Mouse (Mus musculus) lung, postnatal 36 days (tissue): ENCODE measurements at regions not wholly inside any gene's neighbourhood (a gene's known extent, or its start where the extent isn't known, plus 50 kb on each side); places are given as distances from the start of the nearest gene placed in this dataset.

Experiments used
- DNase-seq: peaks from one replicate; pipeline ENCODE4 v3.0.0; 2022; ENCODE audit warnings: mixed read lengths

DNA sequence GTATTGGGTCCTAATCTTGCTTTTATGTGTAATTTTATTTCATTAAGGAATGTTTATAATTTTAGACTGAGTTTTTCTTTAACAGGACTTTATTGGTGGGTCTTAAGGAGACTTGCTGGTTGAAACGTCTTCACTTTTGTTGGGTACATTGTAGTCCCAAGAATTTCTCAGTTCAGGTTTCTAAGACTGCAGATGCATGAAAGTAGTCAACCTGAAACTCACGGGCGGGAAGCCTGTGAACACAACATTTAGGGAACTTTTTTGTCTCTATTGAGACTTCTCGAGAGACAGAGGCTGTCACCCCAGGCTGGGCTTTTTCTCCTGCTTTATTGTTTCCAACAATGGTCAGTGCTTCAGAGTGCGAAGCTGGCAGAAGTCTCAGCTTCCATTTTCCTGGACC is 152.5 kb upstream of the Ankrd55 start:
- no peak for DNase-seq

DNA sequence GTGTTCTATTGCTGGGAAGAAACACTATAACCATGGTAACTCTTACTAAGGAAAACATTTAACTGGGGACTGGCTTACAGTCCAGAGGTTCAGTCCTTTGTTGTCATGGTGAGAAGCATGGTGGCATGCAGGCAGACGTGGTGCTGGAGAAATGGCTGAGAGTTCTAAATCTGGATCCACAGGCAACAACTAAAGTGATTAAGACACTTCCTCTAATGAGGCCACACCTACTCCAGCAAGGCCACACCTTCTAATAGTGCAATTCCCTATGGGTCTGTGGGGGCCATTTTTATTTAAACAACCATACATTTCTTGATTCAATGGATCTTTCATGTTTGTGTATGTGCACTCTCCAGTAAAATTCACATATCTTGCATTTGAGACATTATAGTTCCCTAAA is 151.4 kb upstream of the Ankrd55 start:
- DNase-seq, result no peak

DNA sequence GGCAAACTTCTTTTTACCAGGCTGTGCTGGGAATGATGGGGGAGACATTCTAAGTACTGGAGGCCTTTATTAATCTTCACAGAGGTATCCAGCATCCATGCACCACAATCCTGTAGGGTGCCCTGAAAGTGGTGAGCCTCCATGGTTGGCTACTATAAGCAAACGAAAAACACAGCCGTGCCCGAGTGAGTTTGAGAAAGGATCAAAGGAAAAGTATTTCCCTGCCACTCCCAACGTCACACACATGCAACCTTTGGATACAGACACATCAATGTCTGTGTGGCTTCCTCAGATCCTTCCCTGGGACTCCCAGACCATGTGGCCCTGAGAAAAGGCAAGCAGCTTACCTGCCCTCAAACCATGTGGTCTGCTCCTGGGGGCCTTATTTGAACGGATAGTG is 147.4 kb upstream of the Ankrd55 start:
- no peak for DNase-seq

DNA sequence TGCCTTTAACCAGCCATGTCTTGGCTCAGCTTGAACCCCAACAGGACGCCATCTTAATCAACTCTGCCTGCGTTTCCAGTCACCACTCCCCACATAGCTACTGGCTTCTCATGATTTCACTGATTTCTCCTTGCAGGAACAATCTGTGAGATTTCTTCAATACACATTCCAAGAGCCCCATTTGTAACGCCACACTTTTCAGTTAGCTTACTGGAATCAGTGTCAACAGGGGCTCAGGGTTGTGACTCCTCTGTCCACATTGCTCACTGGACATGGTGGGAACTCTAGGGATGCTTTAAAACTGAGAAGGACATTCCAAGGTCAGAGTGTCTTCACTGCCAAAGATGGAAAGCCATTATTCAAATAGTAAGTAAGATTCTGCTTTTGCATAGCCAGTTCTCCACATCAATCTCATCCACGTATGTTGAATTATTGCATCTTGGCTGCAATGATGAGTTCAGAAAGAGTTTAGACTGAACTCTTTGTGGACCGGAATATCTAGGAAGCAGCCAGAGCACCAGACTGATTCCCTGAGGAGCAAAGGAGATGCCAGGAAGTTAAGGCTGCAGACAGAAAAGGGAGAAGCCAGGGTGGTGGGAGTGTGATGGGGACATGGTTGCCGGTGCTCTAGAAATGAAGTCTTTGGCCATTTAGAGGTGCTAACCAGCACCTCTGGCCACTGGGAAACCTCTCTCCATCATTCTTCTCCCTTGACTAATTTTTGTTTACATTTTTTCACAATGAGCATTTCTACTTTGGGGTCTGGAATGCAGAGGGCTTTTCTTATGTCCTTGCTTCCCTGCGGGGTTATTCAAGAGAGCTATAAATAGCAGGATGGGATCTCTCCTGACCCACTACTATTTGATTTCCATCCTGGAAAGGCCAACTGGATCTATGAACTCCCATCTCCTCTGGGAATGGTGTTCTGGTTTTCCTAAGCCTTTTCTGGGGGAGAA is 143.6 kb upstream of the Ankrd55 start:
- no peak for DNase-seq

DNA sequence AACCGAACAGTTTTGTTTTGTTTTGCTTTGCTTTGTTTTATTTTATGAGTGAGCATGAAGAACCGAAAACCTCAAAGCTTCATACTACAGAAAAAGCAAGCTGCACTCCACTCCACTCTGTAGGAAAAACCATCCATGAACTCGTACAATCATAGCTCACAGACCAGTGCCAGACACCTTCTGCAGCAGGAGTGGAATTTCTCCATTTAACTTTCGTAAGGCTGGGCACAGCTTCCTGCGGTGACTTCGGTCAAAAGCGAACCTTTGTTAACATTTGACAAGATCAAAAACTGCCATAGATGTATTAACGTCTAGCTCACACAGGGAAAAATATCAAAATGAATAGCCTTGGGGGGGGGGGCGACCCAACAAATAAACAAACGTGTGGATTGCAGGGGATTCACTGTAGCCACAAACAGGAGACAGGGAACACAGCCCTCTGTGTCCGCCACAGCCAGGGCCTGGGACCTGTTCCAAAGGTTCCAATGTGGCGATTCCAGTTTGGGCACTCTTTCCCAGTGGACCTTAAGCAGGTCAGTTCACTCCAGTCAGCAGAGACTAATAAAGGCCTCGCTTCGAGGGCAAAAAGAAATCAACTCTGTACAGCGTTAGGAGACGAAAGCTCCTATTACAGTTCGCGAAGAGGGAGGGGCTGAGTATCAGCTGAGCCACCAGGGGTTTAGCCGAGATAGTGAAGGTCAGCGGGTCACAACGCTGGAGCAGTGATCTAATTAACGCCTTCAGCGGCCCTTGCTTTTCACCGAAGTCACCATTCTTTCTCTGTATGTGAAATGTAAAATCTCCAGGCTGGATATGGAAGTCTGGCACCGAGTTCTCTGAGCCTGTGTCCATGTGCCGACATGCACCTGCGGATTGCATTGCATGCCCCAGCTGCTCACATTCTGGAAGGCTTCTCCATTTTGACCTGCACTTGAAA is 135.4 kb upstream of the Ankrd55 start:
- peak; percentile 78 for DNase-seq

DNA sequence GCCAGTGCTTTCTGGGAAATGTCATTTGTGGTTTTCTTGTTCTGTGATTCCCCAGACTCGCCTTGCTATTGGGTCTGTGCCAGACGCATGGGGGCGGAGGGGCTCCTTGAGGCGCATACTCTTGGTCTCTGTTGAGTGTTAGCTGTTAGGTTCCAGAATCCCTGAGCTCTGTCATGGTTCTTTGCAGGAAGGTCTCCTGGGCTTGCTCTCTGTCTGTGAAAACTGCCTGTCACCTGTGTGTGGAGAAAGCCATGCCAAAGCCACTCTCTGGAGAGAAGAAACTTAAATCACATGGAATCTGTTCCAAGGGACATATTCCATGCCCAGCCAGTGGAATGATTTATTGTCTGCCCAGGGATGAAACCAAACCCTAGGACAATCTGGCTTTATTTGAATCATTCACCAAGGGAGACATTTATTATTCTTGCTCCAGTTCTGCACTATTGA is 134.5 kb upstream of the Ankrd55 start:
- DNase-seq, result no peak

DNA sequence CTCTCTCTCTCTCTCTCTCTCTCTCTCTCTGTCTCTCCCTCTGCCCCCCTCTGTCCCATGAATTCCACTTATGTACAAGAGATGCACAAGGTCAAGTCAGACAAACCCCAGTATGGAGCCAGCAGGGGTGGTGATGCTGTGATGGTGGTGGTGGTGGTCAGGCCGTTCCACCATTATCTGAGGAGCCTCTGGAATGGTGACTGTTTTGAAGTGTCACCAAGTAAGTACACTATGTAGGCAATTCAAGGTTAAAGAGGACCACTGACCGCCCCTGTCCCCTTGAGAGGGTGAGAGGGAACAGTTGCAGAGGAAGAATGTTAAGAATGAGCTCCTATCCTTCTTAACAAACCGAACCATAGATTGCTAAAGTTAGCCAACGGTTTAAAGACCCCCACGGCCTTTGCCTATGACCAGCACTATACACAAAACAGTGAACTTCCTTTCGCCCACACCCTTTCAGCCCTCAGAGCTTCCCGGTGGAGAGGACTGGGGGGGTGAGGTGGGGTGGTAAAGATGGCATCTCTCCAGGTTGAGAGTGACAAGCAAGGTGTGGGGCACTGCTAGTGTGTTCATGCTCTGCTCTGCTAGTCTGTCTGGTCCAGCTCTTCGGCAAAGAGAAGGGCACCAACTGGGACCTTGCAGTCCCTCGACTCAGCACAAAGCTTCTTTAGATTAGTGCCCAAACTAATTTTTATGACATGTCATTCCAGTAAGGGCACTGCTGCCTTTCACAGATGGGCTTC is 128.7 kb upstream of the Ankrd55 start:
- no peak for DNase-seq

DNA sequence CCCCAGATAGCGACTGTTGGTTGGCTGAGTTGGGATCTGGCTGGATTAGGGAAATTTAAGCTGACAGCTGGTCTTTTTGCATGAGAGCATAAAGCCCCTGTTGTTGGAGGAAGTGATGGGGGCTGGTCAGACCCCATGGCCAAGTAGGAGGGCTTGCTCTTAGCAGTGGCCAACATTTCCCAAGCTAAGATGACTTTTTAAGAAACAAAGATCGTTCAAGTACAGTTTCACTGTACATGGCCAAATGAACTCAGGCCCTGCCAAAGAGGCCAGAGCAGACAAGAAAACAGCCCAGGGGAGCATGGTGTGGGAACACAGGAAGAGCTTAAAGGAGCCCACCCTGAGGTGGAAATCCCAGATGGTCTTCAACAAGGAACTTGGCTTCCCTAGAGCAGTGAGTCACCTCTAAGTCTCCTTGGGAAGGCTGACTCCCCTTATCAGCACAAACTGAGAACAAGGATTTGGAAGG is 128.0 kb upstream of the Ankrd55 start:
- no peak for DNase-seq

- no peak for DNase-seq
Measured at GRCm38 (mm10) chr13:112160726-112161125, 127.5 kb upstream of the Ankrd55 start.

GRCm38 (mm10) chr13:112161886-112162285 is 126.4 kb upstream of the Ankrd55 start:
- no peak for DNase-seq

DNA sequence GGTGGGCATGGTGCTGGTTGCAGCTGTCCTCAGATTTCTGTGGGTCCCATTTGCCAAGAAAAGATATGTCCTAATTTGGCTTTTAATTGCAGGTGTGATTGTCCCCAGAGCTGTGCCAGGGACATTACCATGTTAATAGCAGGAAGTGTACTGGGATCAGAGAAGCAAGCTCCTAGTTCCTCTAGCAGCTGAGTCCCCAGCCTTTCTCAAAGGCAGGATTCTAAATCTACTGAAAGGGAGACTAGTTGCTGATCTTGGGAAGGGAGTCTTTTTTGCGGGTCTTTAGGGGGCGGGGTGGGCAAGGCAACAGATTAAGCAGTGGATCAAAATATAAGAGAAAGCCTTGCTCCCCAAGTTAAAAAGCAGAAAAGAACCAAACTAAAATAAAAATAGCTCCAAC is 122.3 kb upstream of the Ankrd55 start:
- DNase-seq, result no peak

- DNase-seq, result no peak
Measured at GRCm38 (mm10) chr13:112166338-112166802, 121.9 kb upstream of the Ankrd55 start.

DNA sequence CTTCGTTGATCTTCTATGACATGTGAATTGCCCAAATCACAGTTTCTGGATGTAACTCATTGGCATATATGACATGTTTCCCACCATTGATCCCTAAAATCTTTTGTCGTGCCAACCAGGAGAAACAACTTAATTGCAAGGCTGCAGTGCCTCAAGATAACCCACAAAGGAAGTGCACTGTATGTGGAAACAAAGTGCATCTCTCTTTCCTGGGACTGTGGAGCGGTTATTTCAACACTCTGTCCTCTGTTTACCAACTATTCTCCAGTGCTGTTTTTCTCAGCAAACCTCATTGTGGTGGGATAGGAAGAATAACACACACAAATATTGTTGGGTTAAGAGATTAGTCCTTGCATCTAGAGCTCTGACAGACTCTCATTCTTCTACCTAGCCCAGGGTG is 119.8 kb upstream of the Ankrd55 start:
- DNase-seq, result no peak

DNA sequence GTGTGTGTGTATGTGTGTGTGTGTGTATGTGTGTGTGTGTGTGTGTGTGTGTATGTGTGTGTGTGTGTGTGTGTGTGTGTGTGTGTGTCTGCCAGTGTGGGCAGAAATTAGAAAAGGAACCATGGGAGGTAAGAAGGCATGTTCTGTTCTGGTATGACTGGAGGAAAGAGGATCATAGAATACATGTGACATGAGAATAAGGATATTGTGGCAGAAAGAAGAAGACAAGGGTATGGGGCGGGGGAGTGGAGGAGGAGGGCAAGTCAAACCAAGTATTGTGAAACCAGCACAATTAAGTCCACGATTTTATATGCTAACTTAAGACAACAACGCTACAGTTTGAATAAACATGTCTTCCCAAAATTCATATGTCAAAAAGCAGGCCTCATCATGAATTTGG is 117.4 kb upstream of the Ankrd55 start:
- DNase-seq, result no peak

DNA sequence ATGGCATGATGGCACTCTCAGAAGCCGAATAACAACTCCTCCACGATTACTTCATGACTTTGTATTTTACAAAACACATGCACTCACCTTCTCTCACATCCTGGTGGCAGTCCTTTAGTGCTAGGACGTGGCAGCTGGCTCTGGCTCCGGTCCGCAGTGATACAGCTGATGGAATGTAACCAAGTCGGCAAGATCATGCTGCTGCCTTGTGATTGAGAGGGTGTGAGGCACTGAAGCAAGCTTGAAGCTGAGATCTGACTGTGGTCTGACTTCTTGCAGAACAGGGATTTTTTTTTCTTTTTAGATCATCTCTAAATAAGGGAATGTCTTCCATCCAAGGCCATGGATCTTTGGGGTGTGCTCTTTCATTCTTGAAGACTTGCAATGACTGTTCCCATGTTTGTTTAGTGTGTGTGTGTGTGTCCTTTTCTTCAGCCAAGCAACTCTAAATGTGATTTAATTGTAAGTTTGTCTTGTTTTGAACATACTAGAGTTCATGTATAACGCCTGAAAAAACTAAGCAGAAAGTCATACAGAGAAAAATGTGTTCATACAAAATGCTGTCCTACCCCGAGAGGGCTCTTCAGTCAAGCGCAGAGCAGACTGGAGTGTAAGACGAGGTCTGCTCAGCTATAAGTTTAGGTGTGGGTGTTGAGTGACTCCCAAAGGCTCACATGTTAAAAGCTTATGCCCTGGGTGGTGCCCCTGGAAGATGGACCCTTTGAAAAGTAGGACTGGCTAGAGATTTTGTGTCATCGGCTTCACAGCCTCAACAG is 116.1 kb upstream of the Ankrd55 start:
- DNase-seq, result peak; percentile 66

- no peak for DNase-seq
Measured at GRCm38 (mm10) chr13:112173973-112174372, 114.3 kb upstream of the Ankrd55 start.

- no peak for DNase-seq
Measured at GRCm38 (mm10) chr13:112178031-112178430, 110.2 kb upstream of the Ankrd55 start.

GRCm38 (mm10) chr13:112183996-112184395 is 104.3 kb upstream of the Ankrd55 start:
- DNase-seq, result no peak

GRCm38 (mm10) chr13:112185116-112185515 is 103.1 kb upstream of the Ankrd55 start:
- DNase-seq, result no peak

DNA sequence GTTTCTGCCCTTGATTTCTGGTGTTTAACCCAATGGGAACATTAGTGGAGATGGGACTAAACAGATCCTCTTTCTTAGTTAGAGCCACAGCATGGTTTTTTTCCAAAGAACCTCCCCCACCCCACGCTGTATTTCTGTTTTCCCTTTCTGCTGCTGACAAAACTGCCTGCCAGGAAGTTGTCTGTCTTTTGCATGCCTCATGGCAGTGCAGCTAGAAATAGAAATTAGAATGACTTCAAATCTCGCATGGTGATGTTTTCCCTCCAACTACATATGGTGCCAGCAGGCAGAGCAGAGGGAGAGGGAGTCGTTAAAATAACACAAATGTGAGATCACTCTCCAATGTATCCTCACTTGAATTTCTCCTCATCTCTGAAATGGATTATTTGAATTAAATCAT is 101.0 kb upstream of the Ankrd55 start:
- DNase-seq, result no peak

DNA sequence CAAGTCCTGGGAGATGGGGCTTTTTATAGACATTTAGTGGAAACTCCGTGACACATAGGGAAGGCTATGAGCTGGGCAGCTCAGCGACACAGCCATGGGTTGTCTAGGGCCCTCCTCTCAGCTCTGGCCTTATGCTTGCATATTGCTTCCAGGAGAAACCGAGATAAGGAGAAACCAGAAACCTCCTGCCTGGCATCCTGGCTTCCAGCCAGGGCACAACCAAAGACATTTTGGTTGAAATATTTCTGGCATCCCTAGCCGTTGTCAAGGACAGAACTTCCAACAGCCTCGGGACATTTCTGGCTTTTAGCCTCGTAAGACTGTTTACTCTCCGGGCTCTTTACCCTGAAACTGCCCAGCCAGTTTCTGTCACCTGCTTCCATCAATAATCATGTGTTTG is 99.9 kb upstream of the Ankrd55 start:
- peak; percentile 78 for DNase-seq
